Mouse (Mus musculus) cerebellum, adult 2 months (tissue): ENCODE results near the gene Hectd4.

Experiments
- CTCF ChIP-seq: fragments of 200-500 bp; IDR thresholded peaks from 2 replicates; pipeline ENCODE4 v1.5.1; 2011; ENCODE audit warnings: low read depth, mild to moderate bottlenecking, control low read depth, low read length, moderate library complexity, borderline replicate concordance; ENCODE audit not compliant: insufficient read depth
- POLR2A ChIP-seq: fragments of 200-500 bp; IDR thresholded peaks from 2 replicates; pipeline ENCODE4 v1.6.1; 2011; ENCODE audit warnings: low read length, control low read depth, borderline replicate concordance; ENCODE audit not compliant: insufficient read depth

DNA sequence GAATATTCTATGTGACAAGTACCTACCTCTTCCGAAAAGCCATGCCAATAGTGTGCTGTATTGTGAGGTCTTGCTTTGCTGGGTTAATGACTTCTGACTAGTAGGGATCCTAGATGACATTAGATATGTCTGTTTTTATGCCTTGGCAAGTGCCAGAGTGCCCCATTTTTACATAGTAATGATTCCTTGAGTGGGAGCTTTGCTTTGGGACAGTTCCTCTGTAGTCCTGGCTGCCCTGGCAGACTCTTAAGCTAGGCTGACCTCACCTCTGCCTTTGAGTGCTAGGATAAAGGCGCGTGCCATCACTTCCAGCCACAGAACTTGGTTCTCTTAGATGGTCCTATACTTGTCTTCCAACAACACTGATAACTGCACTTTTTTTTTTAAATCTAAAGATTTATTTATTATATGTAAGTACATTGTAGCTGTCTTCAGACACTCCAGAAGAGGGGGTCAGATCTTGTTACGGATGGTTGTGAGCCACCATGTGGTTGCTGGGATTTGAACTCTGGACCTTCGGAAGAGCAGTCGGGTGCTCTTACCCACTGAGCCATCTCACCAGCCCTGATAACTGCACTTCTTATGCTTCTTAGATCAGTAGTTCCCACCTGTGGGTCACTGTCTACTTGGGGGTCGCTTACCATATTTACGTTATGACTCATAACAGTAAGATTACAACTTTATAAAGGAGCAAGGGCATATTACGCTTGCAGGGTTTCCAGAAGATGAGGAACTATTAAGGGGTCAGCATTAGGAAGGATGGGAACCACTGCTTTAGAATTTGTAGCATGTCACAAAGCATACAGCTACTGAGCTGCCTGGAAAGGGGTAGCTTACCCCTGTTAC, 10.0 kb upstream of the Hectd4 start:
- TF ChIP-seq POLR2A: no peak
- no peak for TF ChIP-seq CTCF
